Mouse (Mus musculus) olfactory bulb, adult 2 months (tissue): ENCODE data around the gene Nfkbia. TPM values are rescaled to one million over a fixed set of nuclear protein-coding genes. Genes with fewer than 3 reads are reported as not detected.
A peak's percentile ranks its signal among the peaks of the same experiment; 100 is the strongest.

Source experiments
- H3K27ac ChIP-seq: fragments of 200-500 bp; 2 replicates; pipeline ENCODE4 v1.5.1; 2012; ENCODE audit warnings: low read depth, low read length; ENCODE audit not compliant: insufficient read depth
- H3K4me1 ChIP-seq: fragments of 200-500 bp; 2 replicates; pipeline ENCODE4 v1.6.1; 2012; ENCODE audit warnings: low read length; ENCODE audit not compliant: control insufficient read depth, insufficient read depth
- H3K4me3 ChIP-seq: fragments of 200-500 bp; 2 replicates; pipeline ENCODE4 v1.5.1; 2012; ENCODE audit warnings: mild to moderate bottlenecking, low read depth, low read length, moderate library complexity; ENCODE audit not compliant: insufficient read depth
- CTCF ChIP-seq: fragments of 200-500 bp; IDR thresholded peaks from 2 replicates; pipeline ENCODE4 v1.5.1; 2012; ENCODE audit warnings: low read depth, mild to moderate bottlenecking, low read length, moderate library complexity; ENCODE audit not compliant: insufficient read depth
- POLR2A ChIP-seq: fragments of 200-500 bp; IDR thresholded peaks from 2 replicates; pipeline ENCODE4 v1.6.1; 2012; ENCODE audit warnings: mild to moderate bottlenecking, low read depth, low read length, moderate library complexity; ENCODE audit not compliant: insufficient read depth
- WGBS: fragments of 180-500 bp; shearing (Covaris S2); methylation state at CpG from one replicate; pipeline ENCODE4 v1.1.7; 2018; 5-methylcytosine and 5-hydroxymethylcytosine counted together
- polyA plus RNA-seq: library from polyadenylated mRNA; stranded (reverse); fragments of >200 nt; gene quantifications from 2 replicates; pipeline ENCODE4 v1.2.4, GENCODE M21; 2012; ENCODE audit warnings: low replicate concordance; ENCODE audit not compliant: missing spikeins, insufficient read depth, insufficient read length

Nfkbia gene
- not detected in 2 replicates for polyA plus RNA-seq

DNA sequence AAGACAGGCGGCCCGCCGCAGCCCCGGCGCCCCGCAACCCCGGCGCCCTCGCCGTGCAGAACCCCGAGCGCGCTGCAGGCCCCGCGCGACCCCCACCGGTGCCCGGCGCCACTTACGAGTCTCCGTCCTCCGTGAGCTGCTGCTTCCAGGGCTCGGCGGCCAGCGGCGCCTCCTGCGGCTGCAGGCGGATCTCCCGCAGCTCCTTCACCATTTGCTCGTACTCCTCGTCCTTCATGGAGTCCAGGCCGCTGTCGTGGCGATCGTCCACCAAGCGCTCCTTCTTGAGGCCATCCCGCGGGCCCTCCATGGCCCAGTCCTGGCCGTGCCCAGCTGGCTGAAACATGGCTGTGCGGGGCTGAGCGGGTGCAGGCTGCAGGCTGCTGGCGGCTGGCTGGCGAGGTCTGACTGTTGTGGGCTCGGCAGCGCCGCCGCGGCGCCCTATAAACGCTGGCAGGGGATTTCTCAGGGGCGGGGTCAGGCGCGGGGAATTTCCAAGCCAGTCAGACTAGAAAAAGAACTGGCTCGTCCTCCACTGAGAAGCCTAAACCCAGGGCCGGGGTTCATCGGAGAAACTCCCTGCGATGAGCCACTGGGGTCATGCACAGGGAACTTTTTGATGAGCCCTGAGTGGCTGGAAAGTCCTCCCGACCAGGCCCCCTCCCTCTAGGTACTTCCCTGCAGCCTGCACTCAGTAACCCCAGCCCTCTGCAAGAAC is at the start of gene Nfkbia:
Gene Nfkbia, minus strand, starts transcription at position 464 of the 715 bp plus-strand sequence.
- peaks cover 19% of the 10 kb centered on the region for H3K4me1 ChIP-seq
- peak within 1 kb of the TSS; percentile 100 for H3K27ac ChIP-seq
- TF ChIP-seq CTCF (peak; percentile 33; the same call in 1 of the 2 replicates), POLR2A (peak; percentile 95)
- peak within 1 kb of the TSS; percentile 100 for H3K4me3 ChIP-seq
- under 1% methylated on average over 57 of the region's 58 CpGs for WGBS

DNA sequence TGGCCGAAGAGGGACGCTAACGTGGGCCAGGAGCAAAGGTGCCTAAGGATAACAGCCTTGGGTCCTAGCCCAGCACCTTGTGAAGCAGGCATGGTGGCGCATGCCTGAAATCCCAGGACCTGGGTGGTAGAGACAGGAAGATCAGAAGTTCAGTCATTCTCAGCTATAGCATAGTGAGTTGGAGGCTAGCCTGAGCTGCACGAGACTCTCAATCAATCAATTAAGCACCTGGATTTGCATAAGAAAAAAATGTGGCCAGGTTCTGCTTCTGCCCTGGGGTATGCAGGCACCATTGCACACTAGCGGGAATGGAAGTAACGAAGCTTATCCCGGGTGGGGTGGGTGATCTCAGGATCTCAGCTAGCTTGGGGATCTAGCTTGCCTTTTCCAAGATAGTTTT is 46.7 kb upstream of the Nfkbia start:
- no peaks in the 10 kb centered on the region for H3K4me1 ChIP-seq
- 57% methylated on average over 8 of the region's 8 CpGs for WGBS
- no peak overlapping the region for H3K27ac ChIP-seq
- no peak overlapping the region for H3K4me3 ChIP-seq
- TF ChIP-seq POLR2A (no peak), CTCF (no peak)

DNA sequence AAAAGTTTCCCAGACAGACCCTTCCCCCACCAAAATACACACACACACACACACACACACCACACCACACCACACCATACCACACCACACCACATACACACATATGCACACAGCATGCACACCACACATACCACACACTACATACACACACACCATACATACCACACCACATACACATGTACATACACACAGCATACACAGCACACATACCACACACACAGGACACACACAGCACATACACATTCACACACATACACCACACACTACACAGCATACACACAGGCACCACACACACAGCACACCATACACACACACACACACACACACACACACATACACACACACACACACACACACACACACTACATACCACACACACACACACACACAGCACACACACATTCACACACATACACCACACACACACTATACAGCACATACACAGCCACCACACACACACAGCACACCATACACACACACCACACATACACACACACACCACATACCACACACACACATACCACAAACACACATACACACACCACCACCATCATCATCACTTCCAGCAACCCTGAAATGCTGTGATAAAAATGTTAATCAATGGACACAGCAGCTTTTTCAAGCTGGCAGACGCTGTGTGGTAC is 46.0 kb upstream of the Nfkbia start:
- H3K27ac ChIP-seq, result no peak overlapping the region
- TF ChIP-seq POLR2A (no peak), CTCF (no peak)
- no peak overlapping the region for H3K4me3 ChIP-seq
- no peaks in the 10 kb centered on the region for H3K4me1 ChIP-seq
- WGBS, result 93% methylated on average over 1 of the region's 1 CpGs

DNA sequence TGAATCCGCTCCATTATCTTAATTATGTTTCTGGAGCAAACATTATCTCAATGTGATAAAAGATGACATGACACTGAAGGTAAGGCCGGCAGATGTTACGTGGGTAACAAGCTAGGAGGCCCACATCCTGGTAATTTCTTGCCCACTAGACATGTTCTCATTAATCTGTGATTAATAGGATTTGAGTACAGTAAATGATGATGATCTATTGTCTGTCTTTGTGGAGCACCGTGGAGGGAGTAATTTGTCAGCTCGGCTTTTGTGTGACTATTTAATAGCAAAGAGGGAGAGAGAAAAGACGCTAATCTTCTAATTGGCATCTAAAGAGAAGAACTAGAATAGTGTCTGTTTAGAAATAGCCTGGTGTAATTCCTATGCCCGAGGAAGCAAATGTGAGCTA is 45.3 kb upstream of the Nfkbia start:
- no peak for TF ChIP-seq CTCF
- TF ChIP-seq POLR2A, result no peak

DNA sequence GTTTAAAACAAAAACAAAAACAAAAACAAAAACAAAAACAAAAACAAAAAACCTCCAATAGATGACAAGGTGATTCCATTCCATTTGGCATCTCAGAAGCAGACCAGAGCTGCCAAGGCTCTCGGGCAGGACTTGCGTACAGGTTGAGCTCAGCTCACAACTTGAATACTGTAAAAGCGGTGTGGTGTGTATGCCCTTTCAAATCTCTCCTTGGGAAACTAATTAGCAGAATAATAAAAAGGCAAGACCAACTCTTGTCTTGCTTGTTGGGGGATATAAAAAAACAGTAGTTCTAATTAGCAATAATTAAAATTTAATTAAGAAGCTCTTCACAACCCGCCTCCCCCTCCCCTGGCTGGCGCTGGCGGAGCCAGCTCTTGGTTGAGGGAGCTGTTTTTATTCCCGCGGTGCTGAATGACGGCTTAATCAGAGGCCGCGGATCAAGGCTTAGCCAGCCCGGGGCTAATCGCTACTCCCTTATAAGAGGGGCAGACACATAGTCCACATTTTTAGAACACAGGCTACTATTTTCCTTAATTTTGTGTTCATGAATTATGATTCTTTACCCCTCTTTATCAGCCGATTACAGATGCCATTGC is 44.2 kb upstream of the Nfkbia start:
- H3K27ac ChIP-seq, result no peak overlapping the region
- no peaks in the 10 kb centered on the region for H3K4me1 ChIP-seq
- WGBS, result 7% methylated on average over 14 of the region's 14 CpGs
- no peak overlapping the region for H3K4me3 ChIP-seq
- TF ChIP-seq CTCF, result no peak
- no peak for TF ChIP-seq POLR2A

More for the DNA sequence above, 45.3 kb upstream of the Nfkbia start:
- Histone ChIP-seq H3K4me3 (no peak overlapping the region), H3K4me1 (no peaks in the 10 kb centered on the region), H3K27ac (no peak overlapping the region)
- 37% methylated on average over 7 of the region's 7 CpGs for WGBS

DNA sequence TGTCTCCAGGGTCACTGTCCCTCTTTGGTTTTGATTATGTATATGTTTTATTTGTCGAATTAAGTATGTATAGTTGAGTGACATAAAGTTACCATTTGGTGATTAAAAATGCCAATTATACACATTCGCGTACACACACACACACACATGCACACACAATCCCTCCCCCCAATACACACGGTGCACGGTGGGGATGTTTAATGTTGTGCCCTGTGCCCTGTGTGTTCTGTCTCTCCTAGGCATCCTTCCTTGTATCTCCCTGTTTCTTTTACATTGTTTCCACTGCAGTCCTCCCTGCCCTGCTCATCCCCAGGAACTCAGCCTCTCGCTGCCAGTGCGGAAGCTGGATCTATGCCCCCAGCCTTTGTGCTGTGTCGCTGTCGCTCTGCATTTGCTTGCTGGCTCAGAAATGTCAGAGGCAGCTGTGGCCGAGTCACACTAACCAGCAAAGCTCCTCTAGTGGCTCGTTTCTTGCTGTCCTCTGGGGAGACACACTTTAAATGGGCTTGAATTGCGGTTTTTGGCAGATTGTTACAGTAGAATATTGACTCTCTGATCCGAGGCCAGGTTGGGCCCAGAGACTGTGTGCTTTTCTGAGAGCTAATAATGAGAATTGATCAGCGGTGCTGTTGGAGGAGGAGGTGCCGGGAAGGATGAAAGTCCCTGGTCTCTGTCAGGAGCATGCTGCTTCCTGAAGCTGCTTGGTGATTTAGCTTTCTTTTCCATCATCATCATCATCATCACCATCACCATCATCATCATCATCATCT is 34.7 kb upstream of the Nfkbia start:
- Histone ChIP-seq H3K4me3 (no peak overlapping the region), H3K27ac (no peak overlapping the region), H3K4me1 (no peaks in the 10 kb centered on the region)
- TF ChIP-seq POLR2A (no peak), CTCF (no peak)
- WGBS, result 52% methylated on average over 15 of the region's 15 CpGs

DNA sequence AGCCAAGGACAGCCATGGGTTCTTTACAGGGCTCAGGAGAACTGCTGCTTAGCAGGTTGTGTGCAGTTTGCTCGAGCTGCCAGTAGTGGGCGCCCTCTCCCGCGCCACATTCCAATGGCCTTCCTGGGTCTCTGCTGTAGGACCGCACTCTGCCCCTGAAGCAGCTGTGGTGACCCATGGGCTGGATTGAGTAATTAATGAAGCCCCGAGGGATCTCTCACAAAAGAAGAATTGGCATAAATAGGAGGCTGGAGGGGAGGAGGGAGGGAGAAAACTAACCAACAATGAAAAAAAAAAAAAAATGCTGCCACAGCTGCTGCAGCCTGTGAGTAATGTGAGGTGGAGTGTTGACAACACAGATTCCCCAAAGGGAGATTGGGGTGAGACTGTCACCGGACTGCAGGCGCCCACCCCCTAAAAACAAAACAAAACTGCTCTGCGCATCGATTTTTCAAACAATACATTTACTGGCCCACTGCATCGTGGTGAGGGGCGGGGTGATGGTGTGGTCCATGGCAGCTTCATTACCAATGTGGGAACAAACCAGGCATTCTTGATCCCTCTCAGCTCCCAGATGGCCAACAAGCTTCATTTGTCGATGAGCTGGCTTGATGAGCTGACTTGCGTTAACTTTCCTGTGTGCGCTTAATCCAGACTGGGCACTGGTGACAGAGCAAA is 25.8 kb upstream of the Nfkbia start:
- 35% methylated on average over 15 of the region's 15 CpGs for WGBS
- Histone ChIP-seq H3K4me1 (no peaks in the 10 kb centered on the region; the same call in 1 of the 2 replicates), H3K4me3 (no peak overlapping the region), H3K27ac (no peak overlapping the region)
- no peak for TF ChIP-seq POLR2A
- TF ChIP-seq CTCF, result peak; percentile 86

DNA sequence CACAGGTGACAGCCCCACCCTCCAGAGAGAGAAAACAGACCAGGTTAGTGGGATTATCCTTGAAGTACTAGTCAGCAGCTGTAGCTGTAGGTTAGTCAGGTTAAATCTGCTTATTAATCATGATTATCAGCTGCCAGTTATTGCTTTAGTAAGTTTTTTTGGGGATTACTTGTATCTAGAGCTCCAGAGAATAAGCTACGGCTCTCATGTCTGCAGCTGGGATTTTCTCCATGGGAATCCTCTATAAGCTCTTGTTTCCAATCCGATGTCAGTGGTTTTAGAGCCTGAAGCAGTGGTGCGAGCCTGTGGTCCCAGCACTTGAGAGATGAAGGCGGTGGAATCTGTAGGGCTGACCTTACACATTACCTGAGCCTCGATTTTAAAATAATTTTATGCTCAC is 16.4 kb upstream of the Nfkbia start:
- WGBS, result 90% methylated on average over 5 of the region's 5 CpGs
- Histone ChIP-seq H3K4me1 (peaks cover 10% of the 10 kb centered on the region), H3K4me3 (no peak overlapping the region), H3K27ac (no peak overlapping the region)
- no peak for TF ChIP-seq CTCF
- no peak for TF ChIP-seq POLR2A
